Mouse (Mus musculus): ENCODE results near the gene Casp1. TPM values are rescaled to one million over a fixed set of nuclear protein-coding genes. Genes with fewer than 3 reads are reported as not detected.

The Casp1 gene
- polyA plus RNA-seq, 1 experiment from 2014 or later = 216 TPM

DNA sequence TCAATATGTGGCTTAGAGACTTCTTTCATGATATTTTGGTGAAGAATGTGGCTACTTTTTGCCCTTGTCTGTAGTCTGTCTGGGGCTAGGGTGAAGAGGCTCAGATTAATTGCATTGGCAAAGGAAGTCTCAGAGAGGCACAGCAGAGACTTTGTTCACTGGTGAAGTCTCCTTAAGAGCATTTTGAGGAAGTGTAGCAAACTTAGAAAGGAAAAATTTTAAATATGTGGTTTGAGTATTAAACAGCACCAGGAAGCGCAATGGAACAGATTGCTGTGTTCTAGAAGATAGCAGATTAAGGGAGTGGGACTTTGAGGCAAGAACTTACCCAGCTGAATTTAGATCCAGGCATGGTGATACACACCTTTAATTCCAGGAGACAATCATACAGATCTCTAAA is 35.1 kb downstream of the Casp1 start:
- H3K4me3 ChIP-seq (ENCODE audit: inconsistent target) = no peak overlapping the region
- 73% methylated on average over 1 of the region's 1 CpGs for WGBS (ENCODE audit: missing documents)
- no peak overlapping the region for H3K27ac ChIP-seq
- H3K36me3 ChIP-seq (ENCODE audit: inconsistent target) = peaks cover 22% of the 10 kb centered on the region; the same call in 1 of the 2 replicates
- no peaks in the 10 kb centered on the region for H3K79me2 ChIP-seq (ENCODE audit: inconsistent target)

GRCm38 (mm10) chr9:5343092-5343491 is 44.8 kb downstream of the Casp1 start:
- Histone ChIP-seq H3K79me2 (ENCODE audit: inconsistent target) (no peaks in the 10 kb centered on the region), H3K36me3 (ENCODE audit: inconsistent target) (no peaks in the 10 kb centered on the region), H3K4me3 (ENCODE audit: inconsistent target) (no peak overlapping the region), H3K27ac (no peak overlapping the region)
- 50% methylated on average over 1 of the region's 1 CpGs for WGBS (ENCODE audit: missing documents)

DNA sequence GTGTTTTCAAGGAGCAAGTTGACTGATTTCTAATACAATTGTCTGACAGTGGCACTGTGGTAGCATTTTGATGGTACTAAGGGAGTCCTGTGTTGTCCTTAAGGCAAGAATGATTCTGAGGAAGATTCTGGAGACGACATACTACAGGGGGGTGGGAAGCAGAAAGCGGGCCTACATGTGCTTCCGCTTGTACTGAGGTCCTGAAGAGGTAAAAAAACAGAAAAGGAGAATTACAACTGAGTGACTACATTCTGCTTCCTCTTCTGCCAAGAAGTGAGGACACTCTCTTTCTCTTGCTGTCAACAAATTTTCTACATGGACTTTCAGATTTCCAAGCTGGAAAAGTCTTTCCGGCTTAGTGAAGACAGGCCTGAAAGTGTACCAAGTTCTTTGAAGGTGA is 45.8 kb downstream of the Casp1 start:
- no peak overlapping the region for H3K27ac ChIP-seq
- H3K79me2 ChIP-seq (ENCODE audit: inconsistent target) = no peaks in the 10 kb centered on the region
- WGBS (ENCODE audit: missing documents) = 26% methylated on average over 4 of the region's 4 CpGs
- H3K4me3 ChIP-seq (ENCODE audit: inconsistent target) = no peak overlapping the region
- H3K36me3 ChIP-seq (ENCODE audit: inconsistent target) = no peaks in the 10 kb centered on the region

DNA sequence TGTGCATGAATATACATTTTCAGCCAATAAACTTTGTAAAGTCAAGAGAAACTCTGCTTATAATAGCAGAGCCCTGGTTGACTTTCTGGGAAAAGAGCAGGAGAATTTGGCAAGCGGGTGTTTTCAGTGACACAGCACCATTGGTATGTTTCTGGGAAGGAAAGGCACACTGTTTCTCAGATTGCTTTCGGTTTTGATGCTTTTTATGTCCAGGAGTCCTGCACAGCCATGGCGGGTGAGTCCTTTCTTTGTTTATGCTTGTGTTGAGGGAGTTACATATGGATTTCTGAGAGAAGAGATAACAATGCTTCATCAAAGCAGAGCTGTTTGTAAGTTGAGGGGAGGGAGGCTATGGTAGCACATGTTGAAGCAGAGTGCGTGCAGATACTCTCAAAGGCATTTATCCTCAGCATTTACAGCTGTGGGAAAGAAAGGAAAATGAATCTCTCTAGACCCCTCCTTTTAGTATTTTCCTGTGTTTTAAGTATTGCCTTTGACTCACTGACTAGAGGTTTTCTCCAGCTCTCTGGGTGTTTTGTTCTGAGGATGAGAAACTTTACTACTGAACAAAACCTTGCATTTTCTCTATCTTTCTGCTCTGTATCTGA is 47.1 kb downstream of the Casp1 start, which contains the start of gene Casp12:
TSS of gene Casp12 (plus strand) at position 140 of the 608 bp plus-strand sequence.
- WGBS (ENCODE audit: missing documents) = 33% methylated on average over 4 of the region's 4 CpGs
- no peak within 1 kb of the TSS for H3K4me3 ChIP-seq (ENCODE audit: inconsistent target)
- no peaks in the 10 kb centered on the region for H3K79me2 ChIP-seq (ENCODE audit: inconsistent target)
- no peak within 1 kb of the TSS for H3K27ac ChIP-seq
- no peaks in the 10 kb centered on the region for H3K36me3 ChIP-seq (ENCODE audit: inconsistent target)

- H3K4me3 ChIP-seq (ENCODE audit: inconsistent target) = no peak overlapping the region
- 80% methylated on average over 4 of the region's 4 CpGs for WGBS (ENCODE audit: missing documents)
- no peak overlapping the region for H3K27ac ChIP-seq
- no peaks in the 10 kb centered on the region for H3K36me3 ChIP-seq (ENCODE audit: inconsistent target)
- H3K79me2 ChIP-seq (ENCODE audit: inconsistent target) = no peaks in the 10 kb centered on the region
Observed at GRCm38 (mm10) chr9:5347381-5347780, 49.1 kb downstream of the Casp1 start.

GRCm38 (mm10) chr9:5353673-5354072 is 55.4 kb downstream of the Casp1 start:
- no peak overlapping the region for H3K27ac ChIP-seq
- 92% methylated on average over 2 of the region's 2 CpGs for WGBS (ENCODE audit: missing documents)
- no peaks in the 10 kb centered on the region for H3K36me3 ChIP-seq (ENCODE audit: inconsistent target)
- no peaks in the 10 kb centered on the region for H3K79me2 ChIP-seq (ENCODE audit: inconsistent target)
- no peak overlapping the region for H3K4me3 ChIP-seq (ENCODE audit: inconsistent target)

- no peaks in the 10 kb centered on the region for H3K79me2 ChIP-seq (ENCODE audit: inconsistent target)
- H3K27ac ChIP-seq = no peak overlapping the region
- no peaks in the 10 kb centered on the region for H3K36me3 ChIP-seq (ENCODE audit: inconsistent target)
- H3K4me3 ChIP-seq (ENCODE audit: inconsistent target) = no peak overlapping the region
Observed at GRCm38 (mm10) chr9:5356801-5357200, 58.5 kb downstream of the Casp1 start.

Other genes starting within 250 kb of the Casp1 start
- gene Casp4, start 10.3 kb downstream of the Casp1 start, polyA plus RNA-seq (2018) = 23.7 to 53.4 TPM (median 51.8 TPM) in 3 replicates
- 0.59 to 2.6 TPM in 2 of 3 replicates, not detected in the other for gene Casp12, start 46.9 kb downstream of the Casp1 start, polyA plus RNA-seq (2018)